Mouse (Mus musculus) liver, embryonic 12.5 days (tissue): ENCODE data around the gene Myh9. TPM values are rescaled to one million over a fixed set of nuclear protein-coding genes. Genes with fewer than 3 reads are reported as not detected.

Source experiments
- ATAC-seq: fragments of 200-750 bp; cut with Nextera tagmentation; 2 replicates; pipeline ENCODE4 v1.8.0; 2017; ENCODE audit warnings: moderate number of reproducible peaks, mild to moderate bottlenecking, moderate library complexity
- H3K27ac ChIP-seq: fragments of 300-500 bp; sonication (generic); 2 replicates; pipeline ENCODE4 v1.5.1; 2016; ENCODE audit warnings: mild to moderate bottlenecking
- H3K27me3 ChIP-seq: fragments of 300-500 bp; sonication (generic); replicated peaks from 2 replicates; pipeline ENCODE4 v1.6.1; 2016; ENCODE audit warnings: mild to moderate bottlenecking, moderate library complexity
- H3K36me3 ChIP-seq: fragments of 300-500 bp; sonication (generic); 2 replicates; pipeline ENCODE4 v1.6.1; 2016; ENCODE audit warnings: mild to moderate bottlenecking, moderate library complexity
- H3K4me1 ChIP-seq: fragments of 300-500 bp; sonication (generic); 2 replicates; pipeline ENCODE4 v1.6.1; 2016
- H3K4me2 ChIP-seq: fragments of 300-500 bp; sonication (generic); 2 replicates; pipeline ENCODE4 v1.6.1; 2016; ENCODE audit warnings: mild to moderate bottlenecking, moderate library complexity
- H3K4me3 ChIP-seq: fragments of 300-500 bp; sonication (generic); 2 replicates; pipeline ENCODE4 v1.5.1; 2016; ENCODE audit warnings: mild to moderate bottlenecking, moderate library complexity
- H3K9ac ChIP-seq: fragments of 300-500 bp; sonication (generic); 2 replicates; pipeline ENCODE4 v1.6.1; 2016; ENCODE audit warnings: mild to moderate bottlenecking, moderate library complexity
- H3K9me3 ChIP-seq: fragments of 300-500 bp; sonication (generic); replicated peaks from 2 replicates; pipeline ENCODE4 v1.6.1; 2016; ENCODE audit warnings: mild to moderate bottlenecking, moderate library complexity
- WGBS: fragments of 180-500 bp; shearing (Covaris S2); methylation state at CpG from one replicate; pipeline ENCODE4 v1.1.7; 2016; ENCODE audit not compliant: insufficient replicate concordance; 5-methylcytosine and 5-hydroxymethylcytosine counted together
- polyA plus RNA-seq: library from polyadenylated mRNA; unstranded; fragments of >200 nt; fragmentation: Nextera tagmentation; extraction: Ambion mirVana; gene quantifications from 2 replicates; pipeline ENCODE4 v1.2.1, GENCODE M21; 2016

Myh9 gene
- polyA plus RNA-seq, 1 experiment from 2014 or later, result 32.5 TPM

DNA sequence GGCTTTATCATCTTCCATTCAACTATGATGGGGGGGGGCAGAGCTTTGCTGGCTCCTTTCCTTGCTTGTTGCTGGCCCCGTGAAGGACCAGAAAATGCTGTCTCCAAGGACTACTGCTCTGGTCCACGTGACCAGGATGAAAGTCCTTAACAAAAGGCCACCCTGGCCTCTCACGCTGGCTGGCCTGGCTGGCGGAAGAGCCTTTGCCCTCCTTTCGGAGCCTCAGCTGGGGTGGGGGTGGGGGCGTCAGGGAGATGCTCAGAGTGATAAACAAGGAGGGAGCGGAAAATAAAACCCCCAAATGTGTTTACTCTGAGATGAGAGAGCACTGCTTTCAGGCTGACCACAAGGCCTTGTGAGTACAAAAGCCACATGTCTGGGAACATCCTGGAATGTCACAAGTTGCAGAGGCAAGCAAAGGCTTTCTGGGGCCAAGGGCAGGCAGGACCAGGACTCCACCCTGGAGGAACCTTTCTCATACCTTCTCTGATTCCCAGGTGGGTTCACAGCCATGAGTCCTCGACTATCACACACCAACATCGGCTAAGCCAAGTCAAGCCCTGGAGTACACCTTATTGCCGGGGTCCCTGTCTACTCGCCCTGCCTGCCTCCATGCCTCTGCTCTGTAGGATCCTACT, 24.7 kb upstream of the Myh9 start:
- H3K27ac ChIP-seq, result no peak overlapping the region
- ATAC-seq, result no peak

GRCm38 (mm10) chr15:77864063-77864758, 22.2 kb upstream of the Myh9 start:
- Histone ChIP-seq H3K4me1 (peaks cover 8% of the 10 kb centered on the region), H3K4me2 (no peak overlapping the region), H3K9me3 (no peaks in the 10 kb centered on the region), H3K4me3 (no peak overlapping the region), H3K27me3 (no peaks in the 10 kb centered on the region), H3K9ac (no peak overlapping the region), H3K36me3 (no peaks in the 10 kb centered on the region), H3K27ac (no peak overlapping the region)
- no peak for ATAC-seq
- 69% methylated on average over 9 of the region's 9 CpGs for WGBS

More for the DNA sequence above, 24.7 kb upstream of the Myh9 start:
- H3K9me3 ChIP-seq, result no peaks in the 10 kb centered on the region
- no peaks in the 10 kb centered on the region for H3K36me3 ChIP-seq
- no peak overlapping the region for H3K4me3 ChIP-seq
- H3K4me1 ChIP-seq, result peaks cover 8% of the 10 kb centered on the region
- H3K4me2 ChIP-seq, result no peak overlapping the region
- 55% methylated on average over 11 of the region's 11 CpGs for WGBS
- no peaks in the 10 kb centered on the region for H3K27me3 ChIP-seq
- H3K9ac ChIP-seq, result no peak overlapping the region

DNA sequence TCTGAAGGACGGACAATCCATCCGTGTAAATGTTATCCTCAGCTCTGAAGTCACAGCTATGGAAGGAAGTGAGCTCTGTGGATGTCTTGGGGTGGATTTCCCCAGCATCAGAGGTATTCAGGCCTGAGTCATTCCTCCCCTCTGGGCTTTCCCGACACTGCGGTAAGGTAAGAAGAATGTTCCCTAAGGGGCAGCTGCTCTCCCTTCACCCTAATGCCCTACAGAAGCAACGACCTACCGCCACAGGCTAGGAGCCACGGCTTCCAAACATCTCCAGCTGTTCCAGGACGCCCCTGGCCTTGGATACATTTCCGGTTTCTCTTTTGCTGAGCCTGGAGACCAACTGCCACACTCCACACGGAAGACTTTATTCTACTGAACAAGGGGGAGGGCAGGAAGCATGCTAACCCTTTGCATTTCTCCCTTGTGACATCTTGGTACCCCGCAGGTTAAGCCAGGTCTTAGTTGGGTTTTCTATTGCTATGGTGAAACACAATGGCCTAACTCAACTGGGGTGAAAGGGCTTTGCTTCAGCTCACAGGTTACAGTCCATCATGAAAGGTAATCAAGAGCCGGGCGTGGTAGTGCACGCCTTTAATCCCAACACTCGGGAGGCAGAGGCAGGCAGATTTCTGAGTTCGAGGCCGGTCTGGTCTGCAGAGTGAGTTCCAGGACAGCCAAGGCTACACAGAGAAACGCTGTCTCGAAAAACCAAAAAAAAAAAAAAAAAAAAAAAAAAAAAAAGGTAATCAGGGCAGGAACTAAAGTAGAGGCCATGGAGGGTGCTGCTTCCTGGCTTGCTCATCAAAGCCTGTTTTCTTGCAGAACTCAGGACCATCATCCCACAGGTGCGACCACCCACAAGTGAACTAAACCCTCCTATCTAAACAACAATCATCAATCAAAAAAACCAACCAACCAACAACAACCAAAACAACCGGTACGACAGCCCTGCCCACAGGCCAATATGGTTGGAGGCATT, 21.3 kb upstream of the Myh9 start:
- H3K4me1 ChIP-seq, result peaks cover 9% of the 10 kb centered on the region
- no peaks in the 10 kb centered on the region for H3K27me3 ChIP-seq
- ATAC-seq, result no peak
- H3K9me3 ChIP-seq, result no peaks in the 10 kb centered on the region
- H3K36me3 ChIP-seq, result no peaks in the 10 kb centered on the region
- H3K4me3 ChIP-seq, result no peak overlapping the region
- WGBS, result 72% methylated on average over 22 of the region's 22 CpGs
- H3K9ac ChIP-seq, result no peak overlapping the region
- no peak overlapping the region for H3K4me2 ChIP-seq
- no peak overlapping the region for H3K27ac ChIP-seq

DNA sequence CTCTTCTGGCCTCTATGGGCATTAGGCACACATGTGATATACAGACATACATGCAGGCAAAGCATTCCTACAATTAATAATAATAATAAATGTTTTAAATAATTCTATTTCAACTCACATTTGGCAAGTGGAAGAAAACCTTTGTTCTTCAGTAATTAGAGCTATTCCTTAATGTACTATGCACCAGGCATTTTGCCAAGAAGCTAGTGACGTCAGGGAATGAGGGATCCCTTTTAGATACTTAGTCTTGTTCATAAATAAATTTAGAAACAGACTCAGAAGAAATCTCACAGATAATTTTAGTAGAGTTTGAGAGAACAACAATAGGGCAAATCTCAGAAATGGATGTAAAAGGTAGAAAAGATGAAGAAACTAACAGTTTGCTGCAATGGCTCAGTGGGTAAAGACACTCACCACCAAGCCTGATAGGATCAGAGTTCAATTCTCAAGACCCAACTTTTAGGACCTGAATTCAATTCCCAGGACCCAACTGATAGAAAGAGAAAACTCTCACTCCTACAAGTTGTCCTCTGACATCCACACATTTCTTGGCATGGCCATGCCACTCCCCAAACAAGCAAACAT, 18.2 kb upstream of the Myh9 start:
- Histone ChIP-seq H3K27me3 (no peaks in the 10 kb centered on the region), H3K9me3 (no peaks in the 10 kb centered on the region), H3K4me1 (peaks cover 32% of the 10 kb centered on the region), H3K9ac (no peak overlapping the region), H3K36me3 (no peaks in the 10 kb centered on the region), H3K4me3 (no peak overlapping the region), H3K27ac (no peak overlapping the region), H3K4me2 (no peak overlapping the region)
- ATAC-seq, result no peak
- 75% methylated on average over 1 of the region's 1 CpGs for WGBS

GRCm38 (mm10) chr15:77857662-77858156, 15.7 kb upstream of the Myh9 start:
- no peaks in the 10 kb centered on the region for H3K36me3 ChIP-seq
- no peaks in the 10 kb centered on the region for H3K9me3 ChIP-seq
- 5% methylated on average over 28 of the region's 28 CpGs for WGBS
- no peaks in the 10 kb centered on the region for H3K27me3 ChIP-seq
- ATAC-seq, result peak; percentile 81
- H3K4me2 ChIP-seq, result peak overlapping the region; percentile 84
- H3K4me3 ChIP-seq, result peak overlapping the region; percentile 60
- peak overlapping the region; percentile 55 for H3K9ac ChIP-seq
- peak overlapping the region; percentile 61 for H3K27ac ChIP-seq
- peaks cover 39% of the 10 kb centered on the region for H3K4me1 ChIP-seq

GRCm38 (mm10) chr15:77856541-77856940, 14.6 kb upstream of the Myh9 start:
- 38% methylated on average over 5 of the region's 5 CpGs for WGBS
- Histone ChIP-seq H3K27me3 (no peaks in the 10 kb centered on the region), H3K4me1 (peaks cover 40% of the 10 kb centered on the region), H3K4me2 (no peak overlapping the region), H3K36me3 (no peaks in the 10 kb centered on the region), H3K9me3 (no peaks in the 10 kb centered on the region), H3K4me3 (no peak overlapping the region), H3K27ac (no peak overlapping the region; the same call in 1 of the 2 replicates), H3K9ac (no peak overlapping the region)
- no peak for ATAC-seq

DNA sequence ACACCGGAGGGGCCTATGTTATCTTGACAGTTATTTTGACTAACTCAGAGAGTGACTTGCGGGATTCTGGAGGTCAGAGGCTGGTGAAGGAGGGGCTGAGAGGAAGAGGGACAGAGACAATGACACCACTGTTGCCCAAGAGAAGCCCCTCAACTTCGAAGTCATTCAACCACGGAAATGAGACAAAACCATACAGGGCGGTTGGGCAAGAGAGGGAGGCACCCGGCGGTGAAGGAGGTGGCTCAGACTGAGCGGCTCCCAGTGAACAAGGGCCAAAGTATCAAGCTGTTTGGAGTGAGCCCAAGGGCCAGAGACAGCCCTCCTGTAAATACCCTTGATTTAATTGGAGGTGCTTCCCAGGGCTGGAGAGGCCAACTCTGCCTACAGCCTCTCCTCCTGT, 13.3 kb upstream of the Myh9 start:
- H3K4me1 ChIP-seq, result peaks cover 51% of the 10 kb centered on the region
- no peaks in the 10 kb centered on the region for H3K36me3 ChIP-seq
- H3K27me3 ChIP-seq, result no peaks in the 10 kb centered on the region
- H3K9me3 ChIP-seq, result no peaks in the 10 kb centered on the region
- WGBS, result 21% methylated on average over 8 of the region's 8 CpGs
- peak overlapping the region; percentile 54 for H3K27ac ChIP-seq
- no peak overlapping the region for H3K9ac ChIP-seq
- H3K4me3 ChIP-seq, result no peak overlapping the region
- ATAC-seq, result peak; percentile 47
- no peak overlapping the region for H3K4me2 ChIP-seq

DNA sequence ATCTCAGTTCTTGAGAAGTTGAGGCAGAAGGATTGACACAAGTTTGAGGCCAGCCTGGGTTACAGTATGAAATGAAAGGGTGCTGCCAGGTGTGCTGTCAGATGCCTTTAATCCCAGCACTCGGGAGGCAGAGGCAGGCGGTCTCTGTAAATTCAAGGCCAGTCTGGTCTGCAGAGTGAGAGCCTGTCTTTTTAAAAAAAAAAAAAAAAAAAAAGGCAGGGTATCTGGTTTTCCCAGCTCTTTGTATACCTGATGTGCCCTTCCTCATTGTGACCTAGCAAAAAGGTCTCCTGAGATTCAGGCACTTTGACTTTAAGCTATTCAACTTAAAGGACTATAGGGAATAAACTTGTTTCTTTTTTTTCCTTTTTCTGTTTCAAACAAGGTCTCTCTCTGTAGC, 10.0 kb upstream of the Myh9 start:
- no peak overlapping the region for H3K4me2 ChIP-seq

GRCm38 (mm10) chr15:77851136-77851535, 9.2 kb upstream of the Myh9 start:
- H3K27ac ChIP-seq, result no peak overlapping the region
- H3K4me1 ChIP-seq, result peaks cover 66% of the 10 kb centered on the region
- H3K9me3 ChIP-seq, result no peaks in the 10 kb centered on the region
- ATAC-seq, result no peak
- H3K4me3 ChIP-seq, result no peak overlapping the region
- no peak overlapping the region for H3K4me2 ChIP-seq
- WGBS, result 28% methylated on average over 3 of the region's 3 CpGs
- H3K36me3 ChIP-seq, result no peaks in the 10 kb centered on the region
- no peaks in the 10 kb centered on the region for H3K27me3 ChIP-seq
- H3K9ac ChIP-seq, result no peak overlapping the region

More for the DNA sequence above, 10.0 kb upstream of the Myh9 start:
- Histone ChIP-seq H3K9me3 (no peaks in the 10 kb centered on the region), H3K4me1 (peaks cover 66% of the 10 kb centered on the region), H3K36me3 (no peaks in the 10 kb centered on the region), H3K9ac (no peak overlapping the region), H3K27ac (no peak overlapping the region), H3K27me3 (no peaks in the 10 kb centered on the region), H3K4me3 (no peak overlapping the region)
- WGBS, result 76% methylated on average over 2 of the region's 2 CpGs
- no peak for ATAC-seq

GRCm38 (mm10) chr15:77849572-77850229, 7.7 kb upstream of the Myh9 start:
- no peak overlapping the region for H3K9ac ChIP-seq
- H3K4me2 ChIP-seq, result no peak overlapping the region
- no peaks in the 10 kb centered on the region for H3K36me3 ChIP-seq
- no peak overlapping the region for H3K4me3 ChIP-seq
- H3K9me3 ChIP-seq, result no peaks in the 10 kb centered on the region
- H3K27me3 ChIP-seq, result no peaks in the 10 kb centered on the region
- no peak for ATAC-seq
- H3K4me1 ChIP-seq, result peaks cover 53% of the 10 kb centered on the region
- H3K27ac ChIP-seq, result no peak overlapping the region
- WGBS, result 69% methylated on average over 9 of the region's 9 CpGs

GRCm38 (mm10) chr15:77849039-77849436, 7.1 kb upstream of the Myh9 start:
- no peak for ATAC-seq
- Histone ChIP-seq H3K9me3 (no peaks in the 10 kb centered on the region), H3K27me3 (no peaks in the 10 kb centered on the region), H3K9ac (no peak overlapping the region), H3K36me3 (no peaks in the 10 kb centered on the region), H3K27ac (no peak overlapping the region), H3K4me3 (no peak overlapping the region), H3K4me2 (no peak overlapping the region), H3K4me1 (peaks cover 50% of the 10 kb centered on the region)
- WGBS, result 63% methylated on average over 5 of the region's 5 CpGs
